Mouse (Mus musculus) spleen, adult 2 months (tissue): ENCODE measurements around the gene Rbp3. TPM values are rescaled to one million over a fixed set of nuclear protein-coding genes. Genes with fewer than 3 reads are reported as not detected.

ENCODE experiments used
- DNase-seq, 2 experiments: peaks; one replicate each; pipeline versions ENCODE4 v3.0.0 to v3.0.0-alpha.2; 2012 to 2021; ENCODE audit warnings: low spot score in 2 of 2, low read depth in 1 of 2
- H3K27ac ChIP-seq: fragments of 200-500 bp; 2 replicates; pipeline ENCODE4 v1.5.1; 2012; ENCODE audit warnings: low read length, inconsistent platforms; ENCODE audit not compliant: insufficient read depth
- H3K27me3 ChIP-seq: fragments of 200-500 bp; 2 replicates; pipeline ENCODE4 v1.6.1; 2012; ENCODE audit warnings: mild to moderate bottlenecking, moderate library complexity, low read length, inconsistent platforms; ENCODE audit not compliant: control insufficient read depth, insufficient read depth
- H3K36me3 ChIP-seq: fragments of 200-500 bp; 2 replicates; pipeline ENCODE4 v1.6.1; 2012; ENCODE audit warnings: mild to moderate bottlenecking, low read length, inconsistent platforms; ENCODE audit not compliant: control insufficient read depth, insufficient read depth
- H3K4me1 ChIP-seq: fragments of 200-500 bp; 2 replicates; pipeline ENCODE4 v1.6.1; 2011; ENCODE audit warnings: inconsistent platforms; ENCODE audit not compliant: control insufficient read depth, insufficient read depth, insufficient read length
- H3K4me3 ChIP-seq: fragments of 200-500 bp; 2 replicates; pipeline ENCODE4 v1.5.1; 2011; ENCODE audit warnings: mild to moderate bottlenecking, inconsistent platforms; ENCODE audit not compliant: insufficient read depth, insufficient read length; ENCODE audit errors: extremely low read depth
- CTCF ChIP-seq: fragments of 200-500 bp; IDR thresholded peaks from 2 replicates; pipeline ENCODE4 v1.5.1; 2011; ENCODE audit warnings: mild to moderate bottlenecking, inconsistent platforms; ENCODE audit not compliant: insufficient read depth, insufficient read length, insufficient replicate concordance; ENCODE audit errors: extremely low read depth
- POLR2A ChIP-seq: fragments of 200-500 bp; IDR thresholded peaks from 2 replicates; pipeline ENCODE4 v1.6.1; 2011; ENCODE audit warnings: low read depth, low read length, inconsistent platforms
- WGBS: fragments of 180-500 bp; shearing (Covaris S2); methylation state at CpG from one replicate; pipeline ENCODE4 v1.1.7; 2018; 5-methylcytosine and 5-hydroxymethylcytosine counted together
- polyA plus RNA-seq: library from polyadenylated mRNA; depleted of rRNA; stranded (reverse); fragments of >200 nt; gene quantifications from 2 replicates; pipeline ENCODE4 v1.2.3, GENCODE M21; 2012

Gene Rbp3
- polyA plus RNA-seq, 1 experiment = not detected

DNA sequence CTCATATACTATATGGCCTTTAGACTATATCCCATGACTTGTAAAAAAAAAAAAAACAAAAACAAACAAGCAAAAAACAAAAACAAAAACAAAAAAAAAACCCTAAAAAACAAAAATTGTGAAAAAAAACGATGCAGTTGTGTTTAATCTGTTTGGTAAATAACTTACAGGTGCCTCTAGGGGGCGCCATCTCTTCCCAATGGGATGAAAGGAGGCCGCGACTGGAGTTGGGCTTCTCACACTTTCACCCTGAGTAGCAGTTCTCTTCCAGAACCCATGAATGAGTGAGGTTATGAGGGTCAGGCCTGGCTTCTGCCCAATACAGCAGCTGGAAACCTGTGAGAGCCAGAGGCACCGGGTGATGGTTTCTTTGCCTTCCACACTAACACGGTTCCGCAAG is 11.9 kb downstream of the Rbp3 start:
- Histone ChIP-seq H3K4me3 (no peak overlapping the region), H3K27me3 (no peaks in the 10 kb centered on the region), H3K27ac (no peak overlapping the region), H3K36me3 (no peaks in the 10 kb centered on the region), H3K4me1 (no peaks in the 10 kb centered on the region)
- TF ChIP-seq CTCF (no peak), POLR2A (no peak)
- 68% methylated on average over 7 of the region's 7 CpGs for WGBS
- no peak for DNase-seq

DNA sequence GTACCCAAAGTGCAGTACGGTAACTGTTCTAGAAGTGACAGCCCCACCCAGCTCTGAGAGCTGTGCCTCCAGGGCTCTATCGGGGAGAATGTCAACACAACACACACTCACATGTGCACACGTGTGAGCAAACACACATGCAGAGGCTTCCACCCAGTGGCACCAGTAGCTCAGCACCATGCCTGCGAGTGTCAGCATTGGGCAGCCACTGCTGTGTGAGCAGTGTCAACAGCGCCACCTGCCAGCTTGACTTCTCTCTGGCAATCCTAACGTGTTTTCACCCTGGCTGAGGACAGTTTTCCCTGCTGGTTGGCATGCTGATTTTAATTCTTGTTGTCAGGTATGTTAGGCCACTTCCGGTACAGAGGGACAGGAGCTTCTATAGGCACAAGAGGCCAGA is 18.9 kb downstream of the Rbp3 start:
- Histone ChIP-seq H3K27ac (no peak overlapping the region), H3K4me1 (no peaks in the 10 kb centered on the region), H3K4me3 (no peak overlapping the region), H3K27me3 (no peaks in the 10 kb centered on the region), H3K36me3 (no peaks in the 10 kb centered on the region)
- no peak for DNase-seq
- WGBS = 50% methylated on average over 7 of the region's 7 CpGs
- TF ChIP-seq CTCF = no peak
- no peak for TF ChIP-seq POLR2A

DNA sequence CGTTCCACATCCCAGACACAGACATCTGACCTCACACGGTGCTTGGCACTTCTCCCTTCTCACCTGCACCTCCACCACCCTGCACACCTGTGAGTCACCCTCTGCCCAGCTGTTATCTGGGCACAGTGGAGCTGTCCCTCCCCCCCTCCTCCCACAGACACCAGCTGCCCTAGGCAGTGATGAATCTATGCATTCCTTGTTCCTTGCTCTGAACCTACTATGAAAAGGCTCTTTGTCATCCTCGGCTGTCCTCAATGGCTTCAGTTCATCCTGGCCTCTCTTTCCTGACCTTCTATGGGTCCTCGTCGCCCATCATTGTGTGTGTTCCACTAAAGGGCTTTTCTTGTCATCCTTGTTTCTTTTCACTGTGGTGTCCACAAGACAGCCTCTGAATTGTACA is 20.9 kb downstream of the Rbp3 start:
- no peak for DNase-seq
- no peaks in the 10 kb centered on the region for H3K27me3 ChIP-seq
- WGBS = 70% methylated on average over 5 of the region's 5 CpGs
- no peaks in the 10 kb centered on the region for H3K36me3 ChIP-seq
- H3K4me3 ChIP-seq = no peak overlapping the region
- no peaks in the 10 kb centered on the region for H3K4me1 ChIP-seq
- no peak overlapping the region for H3K27ac ChIP-seq
- TF ChIP-seq POLR2A = no peak
- TF ChIP-seq CTCF = no peak

DNA sequence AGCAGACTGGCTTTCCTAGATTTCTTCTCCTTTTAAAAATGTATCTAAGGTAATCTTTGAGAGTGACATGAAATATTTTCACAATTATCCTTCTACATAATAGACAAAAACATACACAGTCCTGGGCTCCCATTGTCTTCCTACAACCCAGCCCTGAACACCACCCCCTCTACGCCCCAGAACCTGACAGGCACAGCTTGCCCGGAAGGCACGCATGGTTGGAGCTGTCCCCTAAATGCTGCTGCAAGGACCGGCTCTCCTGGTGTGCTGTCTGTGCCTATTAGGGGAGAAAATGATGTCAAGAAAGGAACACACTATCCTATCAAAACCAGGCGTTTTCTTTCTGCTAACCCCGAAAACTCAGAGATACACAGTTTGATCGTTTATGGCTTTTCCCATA is 23.9 kb downstream of the Rbp3 start:
- 56% methylated on average over 7 of the region's 7 CpGs for WGBS

DNA sequence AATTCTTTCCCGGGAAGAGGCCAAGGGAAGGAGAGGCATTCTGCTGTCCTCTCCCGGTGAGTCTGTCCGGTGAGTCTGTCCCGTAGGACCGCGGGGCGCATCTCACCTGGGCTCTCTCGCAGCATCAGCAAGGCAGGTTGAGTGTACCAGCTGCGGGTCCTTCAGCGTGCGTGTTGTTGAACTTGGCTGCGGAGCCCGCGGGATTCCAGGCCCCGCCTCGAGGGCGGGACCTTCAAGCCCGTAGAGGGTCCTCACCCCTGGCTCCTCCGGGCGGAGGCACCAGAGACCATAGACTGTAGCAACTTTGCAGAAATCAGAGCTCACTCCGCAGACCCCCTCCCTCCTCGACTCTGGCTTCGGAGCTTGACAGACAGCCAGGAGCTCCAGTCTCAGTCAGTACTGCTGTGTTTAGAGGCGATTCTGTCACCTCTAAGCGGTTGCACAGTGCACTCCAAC is 24.8 kb downstream of the Rbp3 start, which contains the start of gene Zfp488:
TSS of gene Zfp488 (minus strand) at position 161 of the 456 bp plus-strand sequence.
- TF ChIP-seq CTCF = no peak
- TF ChIP-seq POLR2A = no peak
- WGBS = 12% methylated on average over 25 of the region's 25 CpGs

More for the DNA sequence above, 23.9 kb downstream of the Rbp3 start:
- Histone ChIP-seq H3K36me3 (no peaks in the 10 kb centered on the region), H3K4me1 (no peaks in the 10 kb centered on the region), H3K27me3 (no peaks in the 10 kb centered on the region), H3K27ac (no peak overlapping the region), H3K4me3 (no peak overlapping the region)
- TF ChIP-seq CTCF = no peak
- no peak for TF ChIP-seq POLR2A
- no peak for DNase-seq

DNA sequence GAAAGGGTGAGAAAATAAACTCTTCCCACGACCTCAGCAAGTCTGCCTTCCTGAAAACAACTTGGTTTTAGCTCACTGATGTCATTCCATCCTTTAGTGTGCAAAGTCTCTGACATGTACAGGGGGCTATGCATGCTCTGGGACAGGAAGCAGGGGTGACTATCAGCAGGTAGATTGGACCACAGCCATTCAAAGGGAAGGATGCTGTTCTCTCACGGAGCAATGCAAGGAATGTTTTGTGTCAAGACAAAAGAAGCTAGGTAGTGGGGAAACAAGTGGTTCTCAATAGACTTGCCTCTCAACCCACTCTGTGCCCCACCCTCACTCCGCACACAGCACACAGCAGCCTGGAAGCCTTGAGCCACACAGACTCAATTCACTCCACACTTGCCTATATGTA is 35.4 kb downstream of the Rbp3 start:
- TF ChIP-seq POLR2A (no peak), CTCF (no peak)
- H3K27me3 ChIP-seq = no peaks in the 10 kb centered on the region
- H3K4me3 ChIP-seq = no peak overlapping the region
- no peaks in the 10 kb centered on the region for H3K36me3 ChIP-seq
- WGBS = 65% methylated on average over 3 of the region's 3 CpGs
- H3K4me1 ChIP-seq = no peaks in the 10 kb centered on the region
- H3K27ac ChIP-seq = no peak overlapping the region
- no peak for DNase-seq

More for the DNA sequence above, 24.8 kb downstream of the Rbp3 start, which contains the start of gene Zfp488:
- H3K27me3 ChIP-seq = no peaks in the 10 kb centered on the region
- no peaks in the 10 kb centered on the region for H3K36me3 ChIP-seq
- DNase-seq = no peak
- no peak within 1 kb of the TSS for H3K27ac ChIP-seq
- no peak within 1 kb of the TSS for H3K4me3 ChIP-seq
- H3K4me1 ChIP-seq = no peaks in the 10 kb centered on the region

DNA sequence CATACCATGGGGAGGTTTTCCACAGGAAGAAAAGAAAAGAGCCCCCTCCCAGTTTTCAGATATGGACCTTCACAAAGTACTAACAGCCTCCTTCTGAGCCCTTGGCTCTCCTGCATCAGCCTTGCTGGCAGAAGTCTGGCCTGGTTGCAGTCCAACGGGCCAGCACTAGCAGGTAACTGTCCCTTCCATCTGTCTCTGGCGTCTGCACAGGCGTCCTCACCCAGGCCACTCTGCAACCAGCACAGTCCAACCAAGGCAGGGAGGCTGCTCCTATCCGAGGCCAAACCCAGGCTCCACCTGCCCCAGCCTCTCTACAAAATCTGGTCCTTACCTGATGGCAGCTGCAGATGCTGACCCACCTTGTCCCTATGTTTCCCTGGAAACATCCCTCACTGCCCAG is 38.2 kb downstream of the Rbp3 start:
- TF ChIP-seq POLR2A (no peak), CTCF (no peak)
- H3K4me3 ChIP-seq = no peak overlapping the region
- no peaks in the 10 kb centered on the region for H3K36me3 ChIP-seq
- H3K27ac ChIP-seq = no peak overlapping the region
- H3K4me1 ChIP-seq = no peaks in the 10 kb centered on the region
- H3K27me3 ChIP-seq = no peaks in the 10 kb centered on the region
- peak in 1 of 2 experiments; percentile 1 for DNase-seq
- 82% methylated on average over 4 of the region's 4 CpGs for WGBS

DNA sequence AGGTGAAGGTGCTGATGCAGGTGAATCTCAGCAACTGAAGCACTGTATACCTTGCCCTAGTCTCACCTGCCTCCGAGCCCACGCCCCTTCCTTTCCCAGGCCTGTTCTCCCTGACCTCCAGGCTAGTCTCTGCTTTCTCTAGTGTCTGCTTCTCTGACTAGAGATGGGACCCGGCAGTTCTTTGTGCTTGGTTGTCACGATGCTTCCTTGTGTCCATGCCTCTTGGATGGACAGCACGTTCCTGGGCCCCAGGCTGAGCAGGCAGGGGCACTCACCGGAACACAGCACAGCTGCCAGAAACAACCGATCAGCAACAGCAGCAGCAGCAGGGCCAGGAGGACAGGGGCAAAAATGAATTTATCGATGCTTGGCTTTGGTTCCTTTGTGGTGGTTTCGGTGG is 39.2 kb downstream of the Rbp3 start:
- no peak overlapping the region for H3K4me3 ChIP-seq
- H3K27me3 ChIP-seq = no peaks in the 10 kb centered on the region
- no peaks in the 10 kb centered on the region for H3K36me3 ChIP-seq
- H3K27ac ChIP-seq = no peak overlapping the region
- peak in 1 of 2 experiments; percentile 2 for DNase-seq
- TF ChIP-seq POLR2A (no peak), CTCF (no peak)
- 89% methylated on average over 9 of the region's 9 CpGs for whole genome bisulfite sequencing
- no peaks in the 10 kb centered on the region for H3K4me1 ChIP-seq
